Mouse (Mus musculus) neural tube, embryonic 14.5 days (tissue): ENCODE measurements around the gene Vmn1r200. TPM values are rescaled to one million over a fixed set of nuclear protein-coding genes. Genes with fewer than 3 reads are reported as not detected.

ENCODE experiments used
- polyA plus RNA-seq: library from polyadenylated mRNA; unstranded; fragments of >200 nt; fragmentation: Nextera tagmentation; extraction: Ambion mirVana; gene quantifications from 2 replicates; pipeline ENCODE4 v1.2.1, GENCODE M21; 2014

The Vmn1r200 gene
- polyA plus RNA-seq, 1 experiment from 2014 or later, result not detected

Other genes with a start within 250 kb of the Vmn1r200 start
- gene Vmn1r191, start 206.4 kb upstream of the Vmn1r200 start, polyA plus RNA-seq, result not detected in 2 replicates
- not detected in 2 replicates for gene Vmn1r192, start 199.2 kb upstream of the Vmn1r200 start, polyA plus RNA-seq
- gene Vmn1r193, start 167.2 kb upstream of the Vmn1r200 start, polyA plus RNA-seq, result 0.15 TPM in 1 of 2 replicates, not detected in the other
- not detected in 2 replicates for gene Vmn1r194, start 146.2 kb upstream of the Vmn1r200 start, polyA plus RNA-seq
- not detected in 2 replicates for gene Vmn1r195, start 119.9 kb upstream of the Vmn1r200 start, polyA plus RNA-seq
- gene Vmn1r196, start 100.5 kb upstream of the Vmn1r200 start, polyA plus RNA-seq, result not detected in 2 replicates
- gene Vmn1r197, start 65.8 kb upstream of the Vmn1r200 start, polyA plus RNA-seq, result not detected in 2 replicates
- gene Vmn1r198, start 40.0 kb upstream of the Vmn1r200 start, polyA plus RNA-seq, result not detected in 2 replicates
- gene Vmn1r199, start 10.6 kb upstream of the Vmn1r200 start, polyA plus RNA-seq, result not detected in 2 replicates
- gene Vmn1r201, start 81.5 kb downstream of the Vmn1r200 start, polyA plus RNA-seq, result not detected in 2 replicates
- gene Vmn1r202, start 115.0 kb downstream of the Vmn1r200 start, polyA plus RNA-seq, result not detected in 2 replicates
- gene Vmn1r203, start 127.7 kb downstream of the Vmn1r200 start, polyA plus RNA-seq, result not detected in 2 replicates
- gene Vmn1r204, start 162.8 kb downstream of the Vmn1r200 start, polyA plus RNA-seq, result not detected in 2 replicates
- not detected in 2 replicates for gene Vmn1r205, start 202.6 kb downstream of the Vmn1r200 start, polyA plus RNA-seq
- not detected in 2 replicates for gene Vmn1r206, start 233.9 kb downstream of the Vmn1r200 start, polyA plus RNA-seq